Mouse (Mus musculus) lung, postnatal 25 days (tissue): ENCODE measurements around the gene Eif2d.
A peak's percentile ranks its signal among the peaks of the same experiment; 100 is the strongest.

Experiments used
- DNase-seq: peaks from one replicate; pipeline ENCODE4 v3.0.0; 2022; ENCODE audit warnings: low spot score

Gene Eif2d

DNA sequence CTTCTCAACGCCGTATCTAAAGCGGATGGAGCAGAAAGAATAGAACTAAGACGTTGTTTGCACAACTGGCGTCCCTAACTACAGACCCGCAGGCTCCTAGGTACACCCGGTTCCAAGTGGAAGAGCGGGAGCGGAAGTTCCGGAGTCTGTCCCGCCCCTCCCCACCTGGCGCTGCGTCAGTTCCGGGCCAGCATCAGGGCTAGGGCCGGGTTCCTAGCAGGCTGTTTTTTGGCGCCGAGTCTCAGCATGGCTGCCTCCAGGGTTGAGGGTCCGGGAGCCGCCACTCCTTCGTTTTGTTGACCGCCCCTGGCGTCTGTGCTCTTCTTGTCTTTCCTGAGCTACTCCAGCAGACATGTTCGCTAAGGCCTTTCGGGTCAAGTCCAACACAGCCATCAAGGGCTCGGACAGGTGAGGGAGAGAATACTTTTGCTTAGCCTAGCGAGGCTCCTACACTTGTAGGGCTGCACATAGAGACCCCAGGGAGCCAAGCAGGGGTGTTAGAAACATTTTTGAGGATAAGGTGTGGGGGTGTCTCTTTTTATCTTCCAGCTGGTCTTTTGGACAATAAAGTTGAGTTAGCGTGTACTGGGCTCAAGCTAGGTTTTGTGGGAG, at the start of gene Eif2d:
Gene Eif2d, plus strand, starts transcription at position 164 of the 612 bp plus-strand sequence.
- DNase-seq = peak; percentile 92

DNA sequence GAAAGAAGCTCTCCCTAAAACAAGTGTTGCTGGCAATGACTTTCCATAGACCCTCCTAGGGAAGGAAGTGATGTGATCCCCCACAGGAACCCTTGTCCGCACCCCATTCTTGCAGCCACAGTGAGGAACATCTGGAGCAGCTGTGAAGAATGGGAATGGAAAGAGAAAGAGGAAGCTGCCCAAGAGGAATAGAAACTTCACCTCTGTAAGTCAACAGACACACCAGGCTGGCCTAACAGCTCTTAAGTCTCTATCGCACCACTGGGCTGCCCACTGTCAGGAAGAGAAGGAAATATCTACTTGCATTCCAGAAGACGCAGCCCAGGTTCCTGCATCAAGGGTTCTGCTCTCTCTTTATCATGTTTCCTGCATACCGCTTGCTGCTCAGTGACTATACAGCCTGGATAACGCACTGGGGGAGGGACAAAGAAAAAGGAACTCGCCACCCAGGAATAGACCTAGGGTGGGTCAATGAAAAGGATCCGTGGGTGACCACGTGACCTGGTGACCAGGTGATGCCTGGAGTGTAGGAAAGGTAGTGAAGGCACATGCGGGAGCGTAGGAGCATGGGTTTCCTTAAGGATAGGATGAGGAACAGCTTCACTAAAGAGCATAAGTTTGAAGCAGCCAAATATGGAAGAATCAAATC, 49.1 kb upstream of the Eif2d start:
- DNase-seq = peak; percentile 35

DNA sequence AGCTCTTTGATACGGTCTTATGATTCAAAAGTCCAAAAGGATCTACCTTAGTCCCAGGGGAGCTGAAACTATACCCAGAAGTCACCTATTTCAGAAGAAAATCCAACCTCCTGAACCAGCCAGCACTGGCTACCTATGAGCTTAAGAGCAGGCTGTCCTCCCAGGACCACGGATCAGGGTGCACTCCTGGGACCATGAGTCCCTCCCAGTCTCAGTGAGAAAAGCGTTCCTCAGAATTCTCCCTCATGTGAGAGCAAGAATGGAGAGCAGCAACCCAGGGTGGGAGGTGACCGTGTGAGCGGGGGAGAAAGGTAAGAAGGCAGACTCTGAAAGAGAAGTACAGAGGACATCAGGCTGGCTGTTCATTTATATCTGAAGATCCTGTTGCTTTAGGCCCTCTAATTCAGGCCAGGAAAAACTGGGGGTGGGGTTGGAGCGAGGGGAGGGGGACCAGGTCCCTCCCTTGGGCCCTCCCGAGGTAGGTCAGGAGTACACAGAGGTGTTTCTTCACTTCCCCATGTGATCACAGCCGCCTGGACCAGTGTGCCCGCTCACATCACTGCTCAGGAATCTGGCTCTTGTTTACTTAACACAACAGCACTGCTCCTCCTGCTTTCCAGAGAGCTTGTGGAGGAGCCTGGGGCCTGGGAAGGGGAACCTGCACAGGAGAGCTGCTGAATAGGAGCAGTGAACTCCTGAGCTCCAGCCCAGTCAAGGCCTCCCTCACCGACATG, 45.2 kb upstream of the Eif2d start:
- peak; percentile 88 for DNase-seq

DNA sequence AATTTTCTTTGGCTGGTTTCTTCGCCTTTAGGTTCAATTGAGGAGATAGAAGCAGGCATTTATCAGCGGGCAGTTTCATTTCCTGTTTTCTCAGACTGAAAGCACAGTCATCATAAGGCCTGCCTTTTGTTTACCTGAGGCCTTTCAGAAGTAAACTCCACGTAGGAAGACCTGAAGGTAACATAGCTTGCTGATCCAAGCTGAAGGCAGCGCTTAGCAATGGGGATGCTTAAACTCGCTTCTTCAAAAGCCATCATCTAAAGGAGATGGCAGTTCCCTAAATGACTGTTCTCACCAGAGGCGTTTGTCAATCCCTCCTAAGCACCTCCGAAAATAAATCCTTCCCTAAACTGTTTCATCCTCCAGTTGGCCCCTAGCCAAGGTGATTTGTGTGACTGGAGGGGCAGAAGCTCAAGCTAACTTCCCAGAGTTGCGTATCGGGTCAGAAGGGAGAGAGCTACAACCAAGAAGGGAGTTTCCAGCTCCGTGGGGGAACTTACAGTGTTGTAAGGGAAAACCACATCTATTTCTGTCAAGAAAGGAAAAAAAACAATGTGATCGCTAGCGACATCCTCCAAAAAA, 42.4 kb upstream of the Eif2d start:
- DNase-seq = peak; percentile 50

DNA sequence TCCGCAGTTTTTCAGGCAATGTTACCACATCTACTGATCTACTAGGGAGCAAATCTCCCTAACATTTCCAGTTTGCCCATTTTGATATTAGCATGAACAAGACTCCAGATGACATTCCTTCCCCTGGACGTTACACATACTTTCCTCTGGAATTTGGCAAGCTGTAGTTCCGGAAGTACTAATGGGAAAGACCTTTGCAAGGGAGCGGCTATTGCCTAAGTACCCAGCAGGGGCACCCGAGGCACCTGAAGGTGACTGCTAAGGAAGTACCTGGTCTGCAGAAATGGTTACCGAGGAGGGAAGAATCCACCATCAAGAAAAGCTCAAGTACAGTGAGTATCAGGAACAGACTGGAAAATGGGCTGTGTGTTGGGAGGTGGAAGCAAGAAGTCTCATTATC, 40.4 kb upstream of the Eif2d start:
- DNase-seq = peak; percentile 89

DNA sequence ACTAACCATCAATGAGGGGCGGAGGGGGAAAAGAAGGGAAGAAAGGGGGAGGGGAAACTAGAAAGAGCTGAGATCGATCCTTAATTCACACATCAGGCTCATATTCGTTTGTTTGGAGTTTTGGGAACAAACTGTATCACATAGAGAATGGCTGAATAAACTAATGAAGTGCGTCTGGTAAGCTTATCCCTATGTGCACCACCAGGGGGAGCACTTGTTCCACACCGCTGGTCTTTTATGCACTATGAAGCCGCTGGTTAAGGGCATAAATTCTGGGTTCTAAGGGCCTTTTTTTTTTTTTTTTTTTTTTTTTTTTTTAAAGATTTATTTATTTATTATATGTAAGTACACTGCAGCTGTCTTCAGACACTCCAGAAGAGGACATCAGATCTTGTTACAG, 37.0 kb upstream of the Eif2d start:
- DNase-seq = peak; percentile 74

DNA sequence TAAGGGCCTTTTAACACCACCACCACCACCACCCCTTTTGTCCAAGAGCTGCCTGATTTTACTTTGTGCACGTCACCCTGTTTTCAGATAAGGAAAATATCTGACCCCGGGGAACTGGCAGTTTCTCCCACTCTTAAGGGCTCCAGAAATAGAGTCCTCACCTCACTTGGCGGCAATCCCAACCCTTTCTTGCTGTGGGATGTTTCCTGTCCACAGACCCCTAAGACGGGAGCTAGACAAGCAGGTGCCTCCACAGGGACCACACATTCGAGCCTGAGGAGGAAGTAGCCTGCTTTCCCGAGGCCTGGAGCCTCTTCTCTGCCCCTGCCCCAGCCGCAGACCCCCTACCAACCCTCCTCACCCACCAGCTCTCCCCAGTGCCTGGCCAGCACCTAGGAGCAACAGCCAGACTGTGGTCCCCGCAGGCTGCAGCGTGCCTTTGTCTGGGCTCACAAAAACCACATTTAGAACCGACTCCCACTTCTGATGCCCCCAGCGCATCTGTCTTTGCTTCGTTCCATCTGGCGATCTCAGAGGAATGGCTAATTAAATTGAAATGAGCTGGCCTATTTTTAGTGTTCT, 36.5 kb upstream of the Eif2d start:
- DNase-seq = no peak

DNA sequence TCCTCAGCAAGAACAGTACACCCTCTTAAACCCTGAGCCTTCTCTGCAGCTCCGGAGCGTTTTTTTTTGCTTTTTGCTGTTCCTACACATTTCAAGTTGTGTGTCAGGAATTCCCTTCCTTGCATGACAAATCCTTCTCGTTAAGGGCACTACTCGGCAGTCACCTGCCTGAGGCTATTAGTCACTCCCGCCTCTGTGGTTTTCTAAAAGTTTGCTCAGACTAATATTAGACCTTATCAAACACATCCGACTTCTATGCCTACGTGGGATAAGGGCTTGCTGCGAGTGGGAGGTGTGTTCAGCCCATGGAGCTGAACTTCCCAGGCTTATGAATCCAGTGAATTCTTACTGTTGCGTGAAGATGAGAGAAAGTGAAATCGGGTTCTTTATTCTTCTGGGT, 34.5 kb upstream of the Eif2d start:
- DNase-seq = peak; percentile 51

DNA sequence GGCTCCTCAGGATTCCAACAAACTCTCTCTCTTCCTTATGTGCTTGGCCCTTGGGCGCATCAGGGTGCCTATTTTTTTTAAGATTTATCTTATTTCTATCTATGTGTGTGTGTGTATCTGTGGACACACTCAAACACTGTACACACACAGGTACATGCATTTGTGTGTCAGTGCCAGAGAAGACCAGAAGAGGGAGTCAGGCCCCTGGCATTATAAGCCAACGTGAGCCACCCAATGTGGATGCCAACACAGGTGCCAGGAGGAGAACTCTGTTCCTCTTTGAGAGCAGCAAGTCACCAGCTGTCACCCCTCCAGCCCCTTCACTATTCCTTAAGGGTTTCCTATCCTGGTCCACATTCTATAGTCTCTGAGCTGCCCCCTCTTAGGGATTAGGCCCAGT, 34.0 kb upstream of the Eif2d start:
- peak; percentile 57 for DNase-seq

DNA sequence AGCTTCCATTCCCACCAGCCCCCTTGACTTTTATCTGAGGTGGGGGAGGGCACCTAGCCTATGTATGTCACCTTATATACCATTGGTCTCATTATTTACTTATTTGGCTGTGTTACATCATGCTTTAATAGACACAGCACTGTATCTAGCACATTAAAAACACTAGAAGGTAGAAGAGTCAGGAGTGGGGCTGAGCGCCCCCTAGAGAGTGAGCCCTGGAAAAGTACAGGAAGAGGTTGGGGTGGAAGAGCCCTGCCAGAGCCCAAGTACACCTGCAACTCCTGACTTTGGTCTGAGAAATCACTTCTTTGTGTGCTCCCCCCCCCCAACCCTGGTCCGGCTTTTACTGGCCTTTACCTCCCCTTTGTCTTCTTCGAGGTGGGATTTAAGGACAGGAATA, 31.0 kb upstream of the Eif2d start:
- DNase-seq = peak; percentile 37

DNA sequence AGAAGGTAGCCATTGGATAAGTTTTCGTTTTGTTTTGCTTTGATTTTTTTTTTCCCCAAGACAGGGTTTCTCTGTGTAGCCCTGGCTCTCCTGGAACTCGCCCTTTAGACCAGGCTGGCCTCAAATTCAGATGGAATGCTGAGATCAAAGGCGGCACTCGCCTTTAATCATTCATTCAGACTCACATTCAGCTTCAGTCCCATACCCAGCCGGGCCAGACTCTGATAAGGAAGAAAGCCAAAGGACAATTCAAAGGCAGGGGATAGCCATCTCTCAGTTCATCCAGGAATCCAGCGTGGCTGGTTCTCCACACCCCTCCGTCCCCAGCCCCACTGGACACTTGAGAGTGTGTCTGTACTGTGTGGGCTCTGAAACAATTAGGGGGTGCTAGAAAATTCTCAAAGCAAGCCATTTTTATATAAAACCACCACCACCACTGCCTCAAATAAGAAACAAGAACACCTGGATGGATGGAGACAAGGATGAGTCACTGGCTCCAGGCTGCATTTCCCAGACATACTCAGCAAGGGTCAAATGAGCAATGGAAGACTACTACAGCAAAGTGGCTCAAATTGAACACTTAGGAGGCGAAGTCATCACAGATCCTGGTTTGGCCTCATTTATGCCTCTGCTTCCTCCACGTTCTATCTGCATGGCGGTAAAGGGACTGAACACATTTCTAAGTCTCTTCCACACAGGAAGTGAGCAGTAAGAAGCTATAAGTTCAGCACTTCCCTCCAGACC, 29.3 kb upstream of the Eif2d start:
- DNase-seq = no peak

DNA sequence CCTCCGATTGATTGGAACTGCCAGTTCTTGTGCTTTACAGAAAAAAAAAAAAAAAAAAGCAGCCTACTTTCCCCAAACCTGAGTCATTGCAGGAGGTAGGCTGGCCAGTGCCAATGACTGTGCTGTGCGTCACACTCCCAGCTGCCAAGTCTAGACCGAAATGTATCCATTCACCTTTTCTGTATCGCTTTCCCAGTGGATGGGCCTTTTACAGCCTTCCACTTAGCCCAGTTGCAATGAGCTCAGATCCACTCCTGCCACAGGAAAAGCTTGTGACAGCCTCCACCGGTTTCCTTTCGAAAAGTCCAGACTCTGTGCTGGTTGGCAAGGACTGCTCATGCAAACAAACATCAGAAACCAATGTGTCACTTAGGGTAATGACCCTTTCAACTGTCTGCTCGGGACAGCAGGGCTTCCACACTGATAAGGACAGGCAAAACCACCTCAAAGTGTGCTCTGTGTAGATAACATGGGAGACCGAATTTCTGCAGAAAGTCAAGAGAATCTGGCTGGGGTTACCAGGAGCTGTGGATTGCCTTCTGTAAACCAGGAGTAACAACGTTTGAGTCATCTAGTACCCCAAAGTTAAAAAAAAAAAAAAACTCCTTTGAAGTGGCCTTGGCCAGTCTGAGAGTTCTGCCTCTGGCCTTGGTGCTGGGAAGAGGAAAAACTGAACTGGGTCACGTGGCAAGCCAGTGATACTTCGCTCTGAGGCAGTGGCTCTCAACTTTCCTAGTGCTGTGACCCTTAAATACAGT, 26.8 kb upstream of the Eif2d start:
- no peak for DNase-seq

DNA sequence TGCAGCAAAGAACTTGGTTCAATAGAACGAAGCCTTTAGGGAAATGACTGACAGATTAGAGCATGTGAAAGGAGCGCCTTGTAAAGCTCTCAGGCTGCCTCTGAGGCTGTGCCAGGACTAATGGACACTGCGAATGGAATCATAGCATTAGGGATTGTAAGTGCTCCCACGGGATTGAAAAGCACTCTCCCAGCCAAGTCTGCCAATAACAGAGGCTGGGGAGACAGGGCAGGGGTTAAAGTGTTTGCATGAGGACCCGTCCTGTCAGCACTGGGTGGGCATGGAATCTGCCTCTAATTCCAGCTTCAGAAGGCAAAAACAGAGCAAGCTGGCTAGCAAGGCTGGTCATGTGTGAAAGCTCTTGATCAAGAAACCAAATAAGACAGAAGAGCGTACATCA, 18.8 kb upstream of the Eif2d start:
- DNase-seq = no peak

DNA sequence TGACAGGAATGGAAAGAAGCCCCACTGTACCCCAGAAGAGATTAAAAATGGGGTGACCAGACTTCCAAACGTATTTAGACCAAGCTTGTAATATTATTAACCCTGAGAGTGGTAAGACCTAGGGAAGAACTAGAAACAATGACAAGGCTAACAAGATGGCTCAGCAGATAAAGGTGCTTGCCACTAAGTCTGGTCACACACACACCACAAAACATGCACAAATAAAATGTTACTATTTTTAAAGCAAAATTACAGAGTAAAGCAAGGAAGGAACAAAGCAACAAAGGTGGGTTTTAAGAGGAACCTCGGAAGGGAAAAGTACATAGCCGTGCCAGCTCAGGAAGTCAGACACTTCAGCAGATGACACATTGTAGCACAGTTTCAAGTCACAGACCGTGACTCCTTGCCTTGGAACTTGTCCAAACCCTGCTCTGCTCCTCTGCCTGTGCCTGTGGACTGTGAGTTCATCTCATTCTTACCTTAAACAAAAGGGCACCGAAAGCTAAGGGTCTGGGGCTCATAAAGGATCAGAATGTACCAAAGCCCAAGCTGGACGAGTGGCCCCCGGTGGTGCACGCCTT, 17.9 kb upstream of the Eif2d start:
- peak; percentile 47 for DNase-seq

DNA sequence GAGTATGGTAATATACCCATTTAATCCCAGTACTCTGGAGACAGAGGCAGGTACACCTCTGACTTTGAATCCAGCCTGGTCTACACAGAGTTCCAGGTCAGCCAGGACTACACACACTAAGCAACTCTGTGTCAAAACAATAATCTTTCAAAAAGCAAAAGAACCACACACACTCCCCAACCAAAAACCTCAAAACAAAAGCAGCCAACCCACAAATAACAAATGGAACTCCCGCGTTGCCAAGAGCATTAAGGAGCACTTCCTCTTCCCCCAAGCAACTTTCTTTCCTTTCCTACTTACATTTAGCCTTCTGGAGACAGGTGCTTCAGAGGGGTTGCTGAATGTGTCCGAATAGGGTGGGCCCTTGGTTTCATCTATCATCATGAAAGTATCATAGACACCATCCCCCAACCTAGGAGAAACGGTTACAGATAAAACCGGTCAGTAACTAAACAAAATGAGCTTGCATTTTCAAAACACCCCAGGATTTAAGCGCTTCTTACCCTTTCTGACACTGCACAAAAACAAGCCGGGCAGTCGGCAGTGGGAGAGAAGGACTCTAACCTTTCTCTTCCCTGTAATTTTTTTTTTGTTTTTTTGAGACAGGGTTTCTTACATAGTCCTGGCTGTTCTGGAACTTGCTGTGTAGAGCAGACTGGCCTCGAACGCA, 16.9 kb upstream of the Eif2d start:
- DNase-seq = no peak

DNA sequence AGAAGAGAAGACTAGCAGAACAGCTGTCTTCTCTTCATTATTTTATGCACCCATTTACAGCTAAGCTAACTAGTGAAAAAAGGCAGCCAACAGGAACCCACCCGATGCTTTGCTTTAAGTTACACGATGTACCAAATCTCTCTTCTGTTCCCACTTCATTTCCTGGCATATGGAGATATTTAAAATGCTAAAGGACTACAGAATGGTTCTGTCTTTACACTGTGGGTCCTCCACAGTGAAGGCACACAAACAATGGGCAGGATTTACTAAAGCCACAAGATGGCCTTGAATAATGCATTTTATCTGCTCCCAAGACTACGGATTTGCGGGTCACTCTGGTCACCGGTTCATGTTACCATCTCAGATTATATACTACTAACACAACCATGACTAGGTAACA, 15.9 kb upstream of the Eif2d start:
- no peak for DNase-seq

DNA sequence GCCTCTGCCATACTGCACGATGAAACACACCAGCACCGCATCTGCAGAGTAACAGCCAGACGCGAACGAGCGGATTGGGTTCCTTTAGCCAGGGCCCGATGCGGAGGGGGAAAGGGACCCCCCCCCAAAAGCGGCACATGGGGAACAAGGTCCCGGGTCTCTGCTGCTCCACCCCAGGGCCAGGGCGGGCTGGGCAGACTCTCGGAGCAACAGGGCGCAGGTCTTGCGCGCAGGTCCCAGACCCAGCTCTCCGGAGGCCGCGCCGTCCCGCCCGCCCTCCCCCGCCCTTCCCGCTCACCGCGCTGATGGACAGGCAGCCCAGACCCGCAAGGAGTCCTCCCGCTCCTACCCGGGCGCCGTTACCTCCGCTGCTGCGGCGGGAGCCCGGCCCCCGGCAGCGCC, 15.3 kb upstream of the Eif2d start:
- no peak for DNase-seq

DNA sequence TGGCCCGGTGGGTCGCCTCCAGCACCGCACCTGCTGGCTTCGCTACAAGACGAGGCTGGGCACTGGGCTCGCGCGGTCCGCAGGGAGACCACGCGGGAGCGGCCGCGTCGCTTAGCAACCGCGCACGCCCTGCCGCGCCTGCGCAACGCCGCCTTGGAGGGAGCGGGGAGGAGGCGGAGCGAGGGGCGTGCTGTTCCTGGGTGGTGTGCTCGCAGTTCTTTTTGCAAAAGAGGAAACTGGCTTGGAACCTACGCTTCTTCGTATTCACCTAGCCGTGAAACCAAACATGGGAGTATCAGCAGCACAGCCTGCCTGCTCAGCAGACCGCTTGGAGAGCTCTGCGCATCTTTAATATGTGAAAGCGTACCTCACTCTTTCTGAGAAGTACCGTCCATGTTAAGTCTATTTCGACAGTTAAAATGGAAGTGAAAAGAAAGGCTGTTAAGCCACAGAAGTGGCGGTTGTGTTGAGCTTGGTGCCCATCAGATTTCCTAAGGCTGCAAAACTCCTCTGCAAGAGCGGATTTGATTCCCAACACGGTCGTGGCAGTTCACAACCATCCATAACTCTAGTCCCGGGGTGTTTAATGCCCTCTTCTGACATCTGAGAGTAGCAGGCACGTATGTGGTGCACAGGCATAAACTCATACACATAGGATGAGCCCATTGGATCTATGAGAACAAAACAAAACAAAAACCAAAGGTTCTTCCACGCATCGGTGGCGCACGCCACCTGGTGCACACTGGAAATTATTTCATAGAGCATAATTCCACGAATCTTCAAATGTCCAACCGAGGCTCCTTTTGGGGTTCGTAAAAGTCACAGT, 14.6 kb upstream of the Eif2d start, which contains the start of gene Dyrk3:
Gene Dyrk3, minus strand, starts transcription at position 150 of the 826 bp plus-strand sequence.
- DNase-seq = peak; percentile 91
